In genomic region chr11:17002739-17003373, GRCm38 (mm10) we compare ENCODE assay signal across 18 mouse cellular contexts. TPM values are rescaled to one million over a fixed set of nuclear protein-coding genes. Genes with fewer than 3 reads are reported as not detected.
A peak's percentile ranks its signal among the peaks of the same experiment; 100 is the strongest.
DNase-seq lines count a peak whose midpoint lies in the region; ATAC-seq and TF ChIP-seq lines count a peak whose summit lies in the region.
"Had no signal": no experiment of that assay in that cellular context is flagged by ENCODE, and none has a peak within 500 bp of the region (broad histone marks: within the 10 kb centered on the region; RNA-seq: fewer than 3 reads in every experiment).

No protein-coding gene starts in this region.

- 71% methylated on average over 7 of the region's 7 CpGs for WGBS in stomach, embryonic 15.5 days
- WGBS in stomach, postnatal 0 days, result 70% methylated on average over 7 of the region's 7 CpGs
- WGBS in liver, embryonic 16.5 days (ENCODE audit: insufficient replicate concordance), result 37% methylated on average over 7 of the region's 7 CpGs
- WGBS in hindbrain, embryonic 16.5 days, result 88% methylated on average over 7 of the region's 7 CpGs

- no peak overlapping the region for H3K4me2 ChIP-seq in stomach, embryonic 15.5 days
- no peak overlapping the region for H3K4me2 ChIP-seq in stomach, postnatal 0 days (replicated peaks; ENCODE audit: low read depth)
- no peak overlapping the region for H3K4me2 ChIP-seq in liver, embryonic 16.5 days (ENCODE audit: low read depth, low read length)
- H3K4me2 ChIP-seq in hindbrain, embryonic 16.5 days (ENCODE audit: low read length), result no peak overlapping the region
- H3K4me2 ChIP-seq: hindbrain, embryonic 15.5 days had no signal

- H3K9ac ChIP-seq in stomach, embryonic 15.5 days, result no peak overlapping the region
- H3K9ac ChIP-seq in stomach, postnatal 0 days (ENCODE audit: low read length), result no peak overlapping the region
- no peak overlapping the region for H3K9ac ChIP-seq in liver, embryonic 16.5 days (ENCODE audit: low read depth, low read length)
- no peak overlapping the region for H3K9ac ChIP-seq in hindbrain, embryonic 16.5 days (ENCODE audit: low read depth, low read length)
- H3K9ac ChIP-seq: hindbrain, embryonic 15.5 days had no signal

- no peaks in the 10 kb centered on the region for H3K9me3 ChIP-seq in stomach, embryonic 15.5 days
- no peaks in the 10 kb centered on the region for H3K9me3 ChIP-seq in stomach, postnatal 0 days (ENCODE audit: control insufficient read depth, low read length)
- no peaks in the 10 kb centered on the region for H3K9me3 ChIP-seq in liver, embryonic 16.5 days (replicated peaks; ENCODE audit: control insufficient read depth, low read length)
- H3K9me3 ChIP-seq in hindbrain, embryonic 16.5 days (ENCODE audit: control insufficient read depth, low read length), result no peaks in the 10 kb centered on the region
- H3K9me3 ChIP-seq: heart, embryonic 10.5 days; hindbrain, embryonic 15.5 days had no signal

- H3K4me3 ChIP-seq in stomach, embryonic 15.5 days (replicated peaks), result no peak overlapping the region
- no peak overlapping the region for H3K4me3 ChIP-seq in stomach, postnatal 0 days (ENCODE audit: low read depth, low read length)
- no peak overlapping the region for H3K4me3 ChIP-seq in liver, embryonic 16.5 days (ENCODE audit: low read depth, low read length)
- no peak overlapping the region for H3K4me3 ChIP-seq in hindbrain, embryonic 16.5 days (ENCODE audit: low read length)
- H3K4me3 ChIP-seq: heart, embryonic 10.5 days; hindbrain, embryonic 15.5 days had no signal

- peak; percentile 22; the same call in 1 of the 2 replicates for ATAC-seq in stomach, embryonic 15.5 days (ENCODE audit: insufficient read depth, low FRiP score, low read depth)
- no peak for ATAC-seq in stomach, postnatal 0 days (ENCODE audit: low FRiP score, low TSS enrichment)
- peak; percentile 29 for ATAC-seq in common myeloid progenitor, adult 5-6 weeks (replicated peaks; ENCODE audit: low read depth, poor library complexity, severe bottlenecking)
- peak; percentile 40; the same call in 1 of the 2 replicates for ATAC-seq in liver, embryonic 16.5 days (ENCODE audit: low read depth)
- no peak for ATAC-seq in hindbrain, embryonic 16.5 days

- no peak for TF ChIP-seq CTCF in stomach, postnatal 0 days (IDR thresholded peaks at IDR 0.05; ENCODE audit: low read depth)

- H3K27me3 ChIP-seq in stomach, embryonic 15.5 days (replicated peaks), result no peaks in the 10 kb centered on the region
- no peaks in the 10 kb centered on the region for H3K27me3 ChIP-seq in stomach, postnatal 0 days (ENCODE audit: control insufficient read depth, insufficient read depth, low read length)
- H3K27me3 ChIP-seq in liver, embryonic 16.5 days (ENCODE audit: control insufficient read depth, insufficient read depth, low read depth, low read length), result no peaks in the 10 kb centered on the region
- H3K27me3 ChIP-seq in hindbrain, embryonic 16.5 days (replicated peaks; ENCODE audit: control insufficient read depth, insufficient read depth, low read length), result no peaks in the 10 kb centered on the region
- H3K27me3 ChIP-seq: hindbrain, embryonic 15.5 days had no signal

- no peak for TF ChIP-seq EP300 in stomach, postnatal 0 days (optimal IDR thresholded peaks at IDR 0.05)

- no peaks in the 10 kb centered on the region for H3K4me1 ChIP-seq in stomach, embryonic 15.5 days
- no peaks in the 10 kb centered on the region for H3K4me1 ChIP-seq in stomach, postnatal 0 days (replicated peaks; ENCODE audit: control insufficient read depth, insufficient read depth)
- no peaks in the 10 kb centered on the region; the same call in 1 of the 2 replicates for H3K4me1 ChIP-seq in liver, embryonic 16.5 days (ENCODE audit: control insufficient read depth, low read depth, low read length)
- H3K4me1 ChIP-seq in hindbrain, embryonic 16.5 days (ENCODE audit: control insufficient read depth, insufficient read depth, low read depth, low read length), result no peaks in the 10 kb centered on the region
- H3K4me1 ChIP-seq: heart, embryonic 10.5 days; hindbrain, embryonic 15.5 days had no signal

- H3K27ac ChIP-seq in stomach, embryonic 15.5 days, result no peak overlapping the region
- H3K27ac ChIP-seq in stomach, postnatal 0 days (replicated peaks), result no peak overlapping the region
- peak overlapping the region; percentile 63 for H3K27ac ChIP-seq in liver, embryonic 16.5 days (ENCODE audit: low read length)
- no peak overlapping the region for H3K27ac ChIP-seq in hindbrain, embryonic 16.5 days (ENCODE audit: low read depth, low read length)
- H3K27ac ChIP-seq: heart, embryonic 10.5 days; hindbrain, embryonic 15.5 days had no signal

- no peaks in the 10 kb centered on the region for H3K36me3 ChIP-seq in stomach, embryonic 15.5 days
- H3K36me3 ChIP-seq in stomach, postnatal 0 days (ENCODE audit: control insufficient read depth, insufficient read depth, low read length), result no peaks in the 10 kb centered on the region
- no peaks in the 10 kb centered on the region for H3K36me3 ChIP-seq in liver, embryonic 16.5 days (ENCODE audit: control insufficient read depth, insufficient read depth)
- H3K36me3 ChIP-seq in hindbrain, embryonic 16.5 days (ENCODE audit: control insufficient read depth, insufficient read depth, low read length), result no peaks in the 10 kb centered on the region
- H3K36me3 ChIP-seq: heart, embryonic 10.5 days; hindbrain, embryonic 15.5 days had no signal

- DNase-seq in stomach, postnatal 0 days (ENCODE audit: low spot score), result no peak
- no peak for DNase-seq in Muller cell, postnatal 12 days (ENCODE audit: inconsistent ontology term)
- no peak for DNase-seq in kidney, postnatal 25 days
- DNase-seq: adrenal gland, postnatal 14 days; cerebellum, adult 9-10 months; gastrocnemius, postnatal 25 days; heart, postnatal 14 days; kidney, adult 18-20 months; kidney, postnatal 10 days; midbrain, embryonic 14.5 days; right cerebral cortex, adult 18-20 months; thymus, postnatal 25 days had no signal

RNA-seq across cellular contexts. Expression of gene Cnrip1, which starts 48.5 kb away (rescaled TPM):
- 26.7 and 28.4 TPM in 2 replicates for polyA plus RNA-seq in stomach, embryonic 15.5 days (2015; fragmentation: Nextera tagmentation; extraction: Ambion mirVana)
- 15.1 and 15.9 TPM in 2 replicates for polyA plus RNA-seq in stomach, postnatal 0 days (2015; fragmentation: Nextera tagmentation; extraction: Ambion mirVana)
- total RNA-seq in common myeloid progenitor, adult 5-6 weeks (2017), result 3.8 and 5.7 TPM in 2 replicates
- polyA plus RNA-seq in liver, embryonic 16.5 days (2015; fragmentation: Nextera tagmentation; extraction: Ambion mirVana), result 2.9 and 3.0 TPM in 2 replicates
- polyA plus RNA-seq in hindbrain, embryonic 16.5 days (2015; fragmentation: Nextera tagmentation; extraction: Ambion mirVana), result 162 and 189 TPM in 2 replicates

RNA-seq across cellular contexts. Expression of gene Plek, which starts 49.3 kb away (rescaled TPM):
- 3.3 TPM in 2 replicates for polyA plus RNA-seq in stomach, embryonic 15.5 days (2015; fragmentation: Nextera tagmentation; extraction: Ambion mirVana)
- 0.93 and 0.98 TPM in 2 replicates for polyA plus RNA-seq in stomach, postnatal 0 days (2015; fragmentation: Nextera tagmentation; extraction: Ambion mirVana)
- total RNA-seq in common myeloid progenitor, adult 5-6 weeks (2017), result 144 and 147 TPM in 2 replicates
- polyA plus RNA-seq in liver, embryonic 16.5 days (2015; fragmentation: Nextera tagmentation; extraction: Ambion mirVana), result 17.6 and 18.3 TPM in 2 replicates
- polyA plus RNA-seq in hindbrain, embryonic 16.5 days (2015; fragmentation: Nextera tagmentation; extraction: Ambion mirVana), result 3.9 and 4.1 TPM in 2 replicates

RNA-seq across cellular contexts. Expression of gene Fbxo48, which starts 51.7 kb away (rescaled TPM):
- 1.4 and 1.7 TPM in 2 replicates for polyA plus RNA-seq in stomach, embryonic 15.5 days (2015; fragmentation: Nextera tagmentation; extraction: Ambion mirVana)
- 0.21 and 0.35 TPM in 2 replicates for polyA plus RNA-seq in stomach, postnatal 0 days (2015; fragmentation: Nextera tagmentation; extraction: Ambion mirVana)
- 9.1 and 14.3 TPM in 2 replicates for total RNA-seq in common myeloid progenitor, adult 5-6 weeks (2017)
- 1.5 and 1.9 TPM in 2 replicates for polyA plus RNA-seq in liver, embryonic 16.5 days (2015; fragmentation: Nextera tagmentation; extraction: Ambion mirVana)
- 0.40 and 0.71 TPM in 2 replicates for polyA plus RNA-seq in hindbrain, embryonic 16.5 days (2015; fragmentation: Nextera tagmentation; extraction: Ambion mirVana)

Comparison
In these comparisons a context has a peak if more than half of its experiments do, and no peak if none do; other contexts are left out.
1. ATAC-seq: peak in stomach, embryonic 15.5 days (single experiment), common myeloid progenitor, adult 5-6 weeks (single experiment) and liver, embryonic 16.5 days (single experiment); none in stomach, postnatal 0 days (single experiment) and hindbrain, embryonic 16.5 days (single experiment).